Mouse (Mus musculus) layer of hippocampus, postnatal 25 days (tissue): Measurements from ENCODE around the gene Hrc. TPM values are rescaled to one million over a fixed set of nuclear protein-coding genes. Genes with fewer than 3 reads are reported as not detected.

Experiments used
- DNase-seq, 2 experiments: peaks; one replicate each; pipeline ENCODE4 v3.0.0; 2022; ENCODE audit warnings: mixed read lengths in 2 of 2, low spot score in 1 of 2; ENCODE audit errors: extremely low spot score in 1 of 2
- total RNA-seq, 2 experiments: library from RNA; stranded (reverse); gene quantifications; 2 replicates each; pipeline ENCODE4 v1.2.3; 2021

Hrc gene
- total RNA-seq = under 1 TPM in 1 of 2 experiments, not detected in 1; 0.17 TPM

DNA sequence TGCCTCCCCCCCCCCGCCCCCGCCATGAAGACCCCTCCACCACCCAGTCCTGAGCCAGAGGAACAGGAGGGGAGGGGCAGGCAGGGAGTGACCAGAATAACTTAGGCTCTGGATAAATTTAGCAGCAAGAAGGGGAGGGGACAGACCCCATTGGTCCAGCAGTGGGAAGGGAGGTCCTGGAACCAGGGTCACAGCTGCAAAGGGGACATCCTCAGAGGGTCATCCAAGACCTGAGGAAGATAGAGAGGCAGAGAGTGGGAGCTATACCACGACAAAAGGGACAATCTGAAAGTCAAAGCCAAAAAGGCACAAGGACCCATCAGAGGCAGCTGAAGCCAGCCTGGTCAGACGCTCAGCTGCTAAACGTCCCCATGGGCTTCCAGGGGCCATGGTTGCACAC is at the start of gene Hrc:
TSS of gene Hrc (plus strand) at position 235 of the 400 bp plus-strand sequence.
- DNase-seq = no peak

DNA sequence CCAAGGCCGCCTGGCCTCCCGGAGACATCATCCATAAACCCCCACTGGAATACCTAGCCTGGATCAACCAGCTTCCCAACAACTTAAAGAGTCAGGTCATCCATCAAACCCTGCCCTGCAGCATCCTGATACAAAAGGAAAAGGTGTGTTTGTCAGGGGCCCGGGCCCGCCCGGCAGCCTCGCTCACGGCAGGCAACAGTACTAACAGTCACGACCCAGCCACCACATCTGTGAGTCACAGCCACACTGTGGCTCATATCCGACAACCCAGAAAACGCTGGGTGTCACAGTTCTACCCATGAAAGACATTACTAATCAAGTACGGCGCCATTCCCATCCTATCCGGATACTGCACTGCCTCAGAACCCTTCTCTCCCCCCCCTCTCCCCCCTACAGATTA is 48.6 kb upstream of the Hrc start:
- no peak for DNase-seq

DNA sequence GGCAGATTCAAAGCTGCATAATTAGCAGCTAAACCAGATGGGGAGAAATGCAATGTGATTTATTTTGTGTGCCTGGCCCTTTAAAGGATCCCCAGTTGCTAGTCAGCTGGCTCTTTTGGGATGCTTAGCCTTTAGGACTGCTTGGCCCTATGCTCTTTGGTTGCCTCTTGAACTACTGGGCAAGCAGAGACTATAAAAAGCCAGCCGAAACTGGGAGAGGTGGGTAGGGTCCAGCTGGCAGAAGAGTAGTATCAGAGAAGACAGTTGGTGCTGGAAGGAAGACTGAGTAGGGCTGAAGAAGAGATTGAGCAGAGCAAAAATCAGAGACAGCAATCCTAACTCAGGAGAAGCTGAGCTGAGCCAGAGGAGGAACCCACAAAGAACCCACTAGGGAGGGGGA is 38.5 kb upstream of the Hrc start:
- no peak for DNase-seq

DNA sequence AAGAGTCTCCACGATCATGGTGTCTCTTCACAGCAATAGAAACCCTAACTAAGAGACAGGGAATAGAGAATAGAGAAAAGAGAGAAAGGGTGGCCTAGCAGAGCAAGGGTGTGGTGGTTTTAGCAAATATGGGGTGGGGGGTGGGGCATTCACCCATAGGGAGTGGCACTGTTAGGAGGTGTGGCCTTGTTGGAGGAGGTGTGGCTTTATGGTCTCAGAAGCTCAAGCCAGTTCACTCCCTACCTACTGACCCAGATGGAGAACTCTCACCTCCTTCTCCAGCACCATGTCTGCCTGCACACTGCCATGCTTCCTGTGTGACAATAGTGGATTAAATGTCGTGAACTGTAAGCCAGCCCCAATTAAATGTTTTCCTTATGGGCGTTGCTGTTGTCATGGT is 37.5 kb upstream of the Hrc start:
- DNase-seq = no peak

DNA sequence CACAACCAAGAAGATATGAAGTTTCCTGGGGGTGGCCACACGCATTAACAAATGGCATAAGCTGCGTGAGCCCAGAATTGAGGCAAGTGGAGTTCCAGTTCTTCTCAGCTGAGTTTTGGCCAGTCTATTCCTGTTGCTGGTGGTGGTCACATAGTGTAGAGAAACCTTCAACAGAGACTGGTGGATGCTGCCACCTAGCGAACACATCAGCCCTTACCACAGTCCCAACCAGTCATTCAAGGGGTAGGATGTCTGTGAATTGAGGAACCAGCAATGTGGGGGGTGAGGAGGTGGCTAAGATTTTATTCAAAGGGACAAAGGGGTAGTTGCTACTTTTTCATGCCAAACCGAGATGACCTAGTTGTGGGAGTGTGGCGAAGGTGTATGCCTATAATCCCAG is 35.3 kb upstream of the Hrc start:
- peak; percentile 53 to 70 for DNase-seq

DNA sequence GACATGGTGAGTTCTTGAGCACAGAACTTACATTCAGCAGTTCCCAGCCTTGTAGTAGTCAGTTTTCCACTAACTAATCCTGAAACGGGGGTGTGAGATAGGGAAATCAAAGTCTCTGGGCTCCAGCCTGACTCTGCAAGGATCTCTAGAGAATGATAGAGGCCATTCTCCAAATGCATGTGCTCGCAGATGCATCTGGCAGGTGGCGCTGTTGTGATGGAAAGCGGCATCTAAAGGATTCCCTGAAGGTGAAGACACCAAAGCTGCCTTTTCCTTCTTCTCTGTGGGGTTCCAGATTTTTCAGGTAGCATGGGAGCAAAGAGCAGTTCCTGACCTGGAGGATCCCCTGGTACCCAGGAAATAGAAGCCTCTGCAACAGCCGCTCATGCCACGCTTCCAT is 34.8 kb upstream of the Hrc start:
- peak; percentile 56 to 70 for DNase-seq

DNA sequence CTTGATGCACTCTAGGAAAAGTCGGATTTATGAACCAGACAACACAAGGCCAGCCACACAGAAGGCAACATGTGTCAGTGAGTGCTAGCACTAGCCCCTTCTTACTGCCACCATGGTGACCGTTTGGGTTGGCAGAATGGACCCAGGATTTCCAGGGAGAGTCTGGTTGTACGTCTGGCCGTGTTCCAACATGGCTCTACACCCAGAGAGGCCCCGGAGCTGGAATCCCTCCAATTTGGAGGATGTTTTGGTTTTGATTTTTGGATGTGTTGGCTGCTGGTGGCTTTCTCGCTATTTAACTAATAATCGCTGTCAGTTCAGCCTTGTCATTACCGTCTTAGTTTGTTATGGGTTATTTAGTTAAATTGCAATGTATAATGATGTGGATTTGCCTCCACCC is 32.5 kb upstream of the Hrc start:
- DNase-seq = no peak

DNA sequence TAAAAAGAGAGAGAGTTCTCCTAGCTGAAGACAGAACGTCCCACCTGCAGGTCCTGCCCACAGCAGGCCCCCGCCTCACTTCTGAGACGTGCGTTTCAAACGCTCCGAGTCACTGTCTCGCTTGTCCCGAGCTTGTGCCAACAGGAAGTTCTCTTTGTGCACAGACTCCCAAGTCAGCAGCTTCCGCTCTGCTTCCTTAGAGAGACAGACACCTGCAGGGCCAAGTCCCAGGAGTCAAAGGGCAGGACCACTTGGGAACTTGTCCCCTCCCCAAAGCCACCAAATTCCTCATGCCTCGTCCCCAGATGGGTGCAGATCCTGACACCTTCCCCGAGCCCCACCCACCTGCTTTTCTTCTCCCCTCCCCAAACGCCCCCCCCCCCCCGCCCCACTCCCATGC is 30.2 kb upstream of the Hrc start:
- no peak for DNase-seq

DNA sequence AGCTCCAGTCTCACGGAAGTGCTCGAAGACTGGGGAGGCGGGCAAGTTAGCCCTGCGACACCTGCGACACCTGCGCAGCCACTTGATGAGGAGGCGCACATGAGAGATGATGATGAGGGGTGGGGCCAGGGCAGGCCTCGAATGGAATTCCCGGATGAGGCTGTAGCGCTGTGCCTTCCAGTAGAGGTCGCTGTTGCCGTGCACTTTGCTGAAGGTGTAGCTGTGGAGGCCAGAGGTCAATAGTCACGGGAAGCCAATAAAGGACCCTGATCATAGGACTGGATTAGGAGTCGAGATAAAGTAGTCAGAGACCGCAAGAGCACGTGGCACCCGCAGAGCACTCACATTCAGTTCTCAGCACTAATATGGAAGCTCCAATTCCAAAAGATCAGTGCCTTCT is 29.8 kb upstream of the Hrc start:
- DNase-seq = peak; percentile 48 to 75

DNA sequence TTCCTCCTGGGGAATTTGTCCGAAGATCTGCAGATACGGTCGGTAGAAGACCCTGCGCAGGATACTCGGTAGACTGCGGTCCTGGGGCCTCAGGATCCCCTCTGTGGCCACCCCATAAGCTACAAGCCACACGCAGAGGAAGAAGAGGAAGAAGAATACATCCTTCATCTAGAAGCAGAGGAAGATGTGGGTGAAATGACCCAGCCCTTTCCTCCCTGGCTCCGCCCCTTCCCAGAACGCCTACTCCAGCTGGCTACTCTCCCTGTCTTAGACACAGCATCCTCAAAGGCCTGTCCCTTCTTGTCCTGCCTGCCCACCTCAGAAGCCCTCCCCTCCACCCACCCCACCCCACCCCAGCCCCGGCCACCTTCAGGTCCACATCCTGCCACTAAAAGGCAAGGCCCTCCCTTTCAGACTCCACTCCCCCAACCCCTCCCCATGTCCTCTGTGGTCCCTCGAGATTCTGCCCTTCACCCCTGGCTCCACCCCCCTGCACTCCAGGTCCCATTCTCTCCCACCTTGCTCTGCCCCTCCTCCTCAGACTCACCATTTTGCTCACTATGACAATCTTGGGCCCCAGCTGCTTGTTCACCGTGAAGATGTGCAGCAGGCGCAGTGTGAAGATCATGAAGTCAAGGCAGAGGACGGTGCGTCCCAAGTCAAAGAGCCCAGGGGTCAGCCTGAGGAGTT is 26.4 kb upstream of the Hrc start:
- DNase-seq = no peak

DNA sequence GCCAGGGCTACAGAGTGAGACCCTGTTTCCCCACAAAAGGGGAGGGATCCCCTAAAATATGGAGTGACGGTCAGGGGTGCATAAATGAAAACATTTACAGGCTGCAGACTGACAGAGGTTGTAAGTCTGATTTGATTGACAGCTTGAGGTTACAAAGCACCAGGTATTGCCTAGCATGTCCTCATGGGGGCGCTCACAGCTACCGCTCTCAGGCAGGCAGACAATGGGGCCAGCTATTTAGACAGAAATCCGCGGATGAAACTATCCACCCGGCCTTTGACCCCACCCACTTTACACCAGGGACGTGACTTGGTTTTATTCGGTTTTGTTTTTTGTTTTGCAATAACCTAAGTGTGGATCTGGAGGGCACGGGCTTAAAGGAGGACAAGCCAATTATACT is 25.6 kb upstream of the Hrc start:
- peak in 1 of 2 experiments; percentile 70 for DNase-seq

DNA sequence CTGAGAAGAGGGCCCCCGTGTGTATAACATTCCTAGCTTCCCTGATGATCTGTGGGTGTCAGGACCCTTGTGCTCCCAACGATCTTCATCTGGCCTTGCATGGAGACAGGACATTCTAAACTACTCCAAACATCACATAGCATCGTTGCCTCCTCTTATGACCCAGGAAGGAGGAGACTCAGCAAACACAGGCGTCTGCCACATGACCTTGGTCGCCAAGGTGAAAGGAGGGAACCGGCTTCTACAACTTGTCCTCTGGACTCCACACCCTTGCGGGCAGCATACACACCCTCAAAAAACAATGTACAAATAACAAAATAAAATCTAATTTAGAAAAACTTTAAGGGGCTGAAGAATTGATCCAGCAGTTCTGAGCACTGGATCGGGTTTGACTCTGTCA is 23.1 kb upstream of the Hrc start:
- no peak for DNase-seq

DNA sequence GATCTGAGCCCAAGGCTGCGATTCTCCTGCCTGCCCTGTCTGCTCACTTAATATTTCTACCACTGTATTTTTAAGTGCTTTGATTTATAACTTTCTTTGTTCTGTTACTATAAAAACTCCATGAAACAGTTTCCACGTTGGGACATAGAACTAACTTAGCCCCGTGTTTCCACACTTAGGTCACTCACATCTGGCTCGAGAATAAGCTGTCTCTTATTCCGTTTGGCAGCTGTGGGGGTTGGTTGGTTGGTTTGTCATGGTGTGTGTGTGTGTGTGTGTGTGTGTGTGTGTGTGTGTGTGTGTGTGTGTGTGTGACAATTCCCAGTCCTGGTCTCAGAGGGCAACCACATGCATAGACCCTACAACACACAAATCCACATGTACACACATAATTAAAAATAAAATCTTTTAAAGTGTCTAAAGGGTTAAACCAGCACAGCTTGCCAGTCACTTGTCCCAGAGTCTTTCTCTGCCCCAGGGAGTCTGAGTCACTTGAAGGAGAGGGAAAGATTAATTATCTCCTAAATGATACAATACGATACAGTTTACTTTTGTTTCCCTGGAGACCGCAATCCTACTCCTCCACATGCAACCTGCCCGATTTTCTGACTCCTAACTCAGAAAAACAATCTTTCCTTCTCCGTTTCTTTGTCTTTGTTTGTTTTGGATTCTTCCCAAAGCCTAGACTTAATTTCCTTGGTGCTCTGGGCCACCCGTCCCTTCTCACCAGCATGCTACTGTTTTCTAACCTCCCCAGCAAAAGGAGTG is 22.2 kb upstream of the Hrc start:
- no peak for DNase-seq

DNA sequence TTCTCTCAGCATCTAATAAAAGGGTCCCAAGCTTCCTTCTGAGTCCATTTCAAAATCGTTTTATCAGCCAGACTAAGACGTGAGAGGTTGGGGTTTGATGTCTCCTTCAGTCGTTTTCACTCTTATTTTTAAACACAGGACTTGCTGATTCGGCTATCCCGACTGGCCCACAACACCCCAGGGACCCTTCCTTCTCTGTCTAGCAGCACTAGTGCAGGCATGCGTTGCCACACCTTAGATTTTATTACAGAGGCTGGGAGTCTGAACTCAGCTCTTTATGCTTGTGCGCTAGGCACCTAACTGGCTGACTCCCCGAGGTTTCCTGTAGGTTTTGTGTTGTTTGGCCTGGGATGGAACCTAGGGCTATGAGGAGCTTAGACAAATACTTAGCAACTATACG is 21.6 kb upstream of the Hrc start:
- no peak for DNase-seq

DNA sequence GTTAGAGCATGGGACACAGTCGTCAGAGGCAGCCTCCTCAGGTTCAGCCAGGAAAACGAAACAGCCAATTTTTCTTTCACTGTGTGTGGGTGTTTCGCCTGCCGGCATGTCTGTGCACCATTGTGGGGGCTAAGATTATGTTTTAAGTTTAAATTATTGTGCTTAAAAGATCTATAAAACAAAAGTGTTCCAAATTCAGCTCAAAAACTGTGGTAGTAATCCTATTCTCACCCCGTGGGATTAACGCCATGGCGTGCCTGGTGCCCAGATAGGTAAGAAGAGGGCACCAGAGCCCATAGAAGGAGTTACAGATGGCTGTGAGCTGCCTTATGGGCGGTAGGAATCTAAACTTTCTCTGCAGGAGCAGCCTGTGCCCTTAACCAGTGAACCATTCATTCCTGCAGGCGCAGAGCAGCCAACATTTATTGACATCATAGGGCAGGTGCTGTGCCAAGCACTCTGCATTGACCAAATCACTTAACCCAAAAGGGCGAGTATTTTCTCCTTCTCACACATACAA is 19.8 kb upstream of the Hrc start:
- DNase-seq = no peak

DNA sequence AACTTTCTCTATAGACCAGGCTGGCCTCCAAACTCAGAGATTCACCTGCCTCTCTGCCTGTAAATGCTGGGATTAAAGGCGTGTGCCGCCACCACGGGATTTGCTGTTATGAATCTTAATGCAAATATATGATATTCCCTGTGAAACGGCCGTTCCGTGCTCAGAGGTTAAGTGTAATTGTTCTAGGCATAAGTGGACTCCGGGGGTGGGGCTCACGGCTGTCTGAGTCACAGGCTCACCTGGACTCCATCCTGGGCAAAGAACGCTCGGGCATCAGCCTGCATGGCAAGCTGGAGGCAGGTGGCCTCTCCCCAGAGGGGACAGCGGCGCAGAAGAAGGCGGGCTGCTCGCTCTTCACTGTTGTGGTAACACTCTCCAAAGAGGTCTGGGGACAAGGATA is 18.6 kb upstream of the Hrc start:
- DNase-seq = no peak

DNA sequence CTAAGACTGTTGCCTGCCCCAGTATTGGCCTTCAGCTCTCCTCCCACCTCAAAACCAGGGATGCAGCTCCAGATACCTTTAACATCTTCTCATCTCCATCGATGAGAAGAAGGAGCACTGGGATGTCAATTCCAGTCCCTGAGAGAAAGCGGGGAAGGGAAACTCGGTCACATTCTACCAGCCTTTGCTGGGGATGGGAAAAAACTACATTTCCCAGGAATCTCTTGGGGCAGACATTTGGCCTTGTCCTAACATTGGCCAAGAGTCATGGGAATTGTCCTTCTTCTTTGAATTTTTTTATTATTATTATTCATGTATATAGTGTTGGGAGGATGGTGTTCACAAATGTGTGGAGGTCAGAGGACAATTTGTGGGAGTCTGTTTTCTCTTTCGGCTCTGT is 12.8 kb upstream of the Hrc start:
- no peak for DNase-seq

DNA sequence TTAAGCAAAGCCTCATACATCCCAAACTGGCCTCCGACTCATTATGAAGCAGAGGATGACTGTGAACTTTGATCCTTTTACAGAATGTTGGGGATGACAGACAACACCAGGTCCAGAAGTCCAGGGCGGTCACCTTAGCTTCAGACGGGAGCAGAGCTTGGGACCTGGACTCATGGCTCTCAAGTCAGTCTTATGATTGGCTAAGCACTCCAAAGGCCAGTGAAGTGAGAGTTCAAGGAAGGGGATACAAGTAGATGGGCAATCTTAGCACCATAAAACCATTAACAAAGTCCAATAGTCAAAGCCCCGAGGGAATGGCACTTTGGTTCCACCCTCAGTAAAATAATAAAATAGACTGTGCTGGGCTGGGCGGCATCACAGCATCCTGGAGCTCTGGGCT is 12.0 kb upstream of the Hrc start:
- DNase-seq = no peak

DNA sequence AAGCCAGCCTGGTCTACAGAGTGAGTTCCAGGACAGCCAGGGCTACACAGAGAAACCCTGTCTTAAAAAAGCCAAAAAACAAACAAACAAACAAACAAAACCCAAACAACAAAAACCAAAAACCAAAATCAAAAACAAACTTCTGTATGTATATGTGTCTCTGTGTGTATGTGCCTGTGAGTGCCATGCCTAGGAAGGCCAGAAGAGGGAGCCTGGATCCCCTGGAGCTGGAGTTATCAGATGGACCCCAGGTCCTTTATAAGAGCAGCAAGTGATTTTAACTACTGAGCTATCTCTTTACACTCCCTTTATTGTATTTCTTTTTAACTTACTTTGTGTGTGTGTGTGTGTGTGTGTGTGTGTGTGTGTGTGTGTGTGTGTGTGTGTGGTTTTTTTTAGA is 9.3 kb upstream of the Hrc start:
- DNase-seq = no peak

DNA sequence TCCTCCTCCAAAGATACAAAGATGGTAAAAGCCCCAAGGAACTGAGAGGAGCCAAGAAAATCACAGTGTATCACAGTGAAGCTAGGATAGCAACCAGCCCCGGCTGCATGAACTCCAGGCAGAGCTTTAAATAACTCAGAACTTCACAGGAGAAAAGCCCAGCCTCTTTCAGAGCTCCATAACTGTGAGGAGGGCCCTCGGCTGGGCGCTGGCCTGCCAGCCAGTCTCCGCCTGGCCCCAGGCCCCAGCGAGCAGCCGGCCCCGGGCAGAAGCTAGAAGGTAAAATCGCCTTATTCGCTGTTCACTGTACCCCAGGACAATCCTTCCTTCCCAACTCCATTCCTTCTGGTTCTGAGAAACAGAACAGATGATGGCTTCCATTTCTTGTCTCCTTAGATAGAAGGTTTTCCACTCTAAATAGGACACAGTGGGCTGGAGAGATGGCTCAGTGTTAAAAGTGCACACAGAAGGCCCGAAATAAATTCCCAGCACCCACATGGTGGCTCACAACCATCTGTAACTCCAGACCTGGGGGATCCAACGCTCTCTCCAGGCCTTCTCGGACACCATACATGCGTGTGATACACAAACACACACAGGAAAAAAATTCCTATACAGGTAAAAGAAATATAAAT is 6.1 kb upstream of the Hrc start:
- DNase-seq = no peak

DNA sequence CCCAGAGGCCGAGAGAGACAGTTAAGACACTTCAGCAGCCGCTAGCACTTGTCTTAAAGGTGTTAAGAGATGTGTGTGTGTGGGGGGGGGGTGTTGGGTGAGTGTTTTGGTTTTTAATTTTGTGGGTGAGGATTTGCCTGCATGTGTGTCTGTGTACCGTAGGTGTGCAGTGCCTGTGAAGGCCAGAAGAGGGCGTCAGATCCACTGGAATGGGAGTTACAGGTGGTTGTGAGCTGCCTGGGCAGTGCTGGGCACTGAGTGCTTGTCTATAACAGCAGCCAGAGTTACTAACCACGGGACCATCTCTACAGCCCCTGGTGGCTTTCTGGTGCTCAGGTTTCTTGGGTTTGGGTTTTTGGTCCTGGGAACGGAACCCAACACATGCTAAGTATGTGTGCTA is 3.6 kb upstream of the Hrc start:
- no peak for DNase-seq
